Mouse (Mus musculus): ENCODE data around the gene Rnase2a. TPM values are rescaled to one million over a fixed set of nuclear protein-coding genes. Genes with fewer than 3 reads are reported as not detected.
"Not testable (repeated sequence)": the region's sequence is repeated elsewhere in the genome, so short reads cannot be mapped to it uniquely, and the experiment has no call there.

Gene Rnase2a
- polyA plus RNA-seq (2017; shearing (Covaris generic)): not detected

- ATAC-seq: no peak
Observed at GRCm38 (mm10) chr14:51256041-51256440, at the start of gene Rnase2a. Rnase2a (minus strand) TSS chr14:51256112.

GRCm38 (mm10) chr14:51291505-51291904, 35.6 kb upstream of the Rnase2a start:
- ATAC-seq: no peak

GRCm38 (mm10) chr14:51278515-51278914, 22.6 kb upstream of the Rnase2a start:
- ATAC-seq: not testable (repeated sequence)

GRCm38 (mm10) chr14:51268677-51269076, 12.8 kb upstream of the Rnase2a start:
- no peak for ATAC-seq

GRCm38 (mm10) chr14:51266113-51266512, 10.2 kb upstream of the Rnase2a start:
- ATAC-seq: no peak

GRCm38 (mm10) chr14:51265667-51266066, 9.8 kb upstream of the Rnase2a start:
- ATAC-seq: no peak

GRCm38 (mm10) chr14:51262397-51262796, 6.5 kb upstream of the Rnase2a start:
- no peak for ATAC-seq

GRCm38 (mm10) chr14:51259741-51260140, 3.8 kb upstream of the Rnase2a start:
- no peak for ATAC-seq

- ATAC-seq: no peak
Observed at GRCm38 (mm10) chr14:51253569-51253968, 2.3 kb downstream of the Rnase2a start.

- not testable (repeated sequence) for ATAC-seq
Observed at GRCm38 (mm10) chr14:51252206-51252605, 3.7 kb downstream of the Rnase2a start.

- ATAC-seq: no peak
Observed at GRCm38 (mm10) chr14:51250348-51250747, 5.6 kb downstream of the Rnase2a start.

GRCm38 (mm10) chr14:51247736-51248135, 8.2 kb downstream of the Rnase2a start:
- no peak for ATAC-seq

GRCm38 (mm10) chr14:51240899-51241298, 15.0 kb downstream of the Rnase2a start:
- ATAC-seq: no peak

GRCm38 (mm10) chr14:51237488-51237887, 18.4 kb downstream of the Rnase2a start:
- not testable (repeated sequence) for ATAC-seq

GRCm38 (mm10) chr14:51229657-51230056, 26.3 kb downstream of the Rnase2a start:
- ATAC-seq: not testable (repeated sequence)

- ATAC-seq: not testable (repeated sequence)
Observed at GRCm38 (mm10) chr14:51220075-51220474, 35.8 kb downstream of the Rnase2a start.

Other genes starting within 250 kb of the Rnase2a start
- gene Rnase10, start 248.4 kb downstream of the Rnase2a start, polyA plus RNA-seq (2017; shearing (Covaris generic)): not detected
- not detected for gene Rnase9, start 214.2 kb downstream of the Rnase2a start, polyA plus RNA-seq (2017; shearing (Covaris generic))
- gene Rnase11, start 205.9 kb downstream of the Rnase2a start, polyA plus RNA-seq (2017; shearing (Covaris generic)): not detected
- gene Rnase12, start 198.5 kb downstream of the Rnase2a start, polyA plus RNA-seq (2017; shearing (Covaris generic)): not detected
- gene Olfr750, start 181.7 kb downstream of the Rnase2a start, polyA plus RNA-seq (2017; shearing (Covaris generic)): under 1 TPM in 1 of 3 experiments, not detected in 2; 0.48 TPM
- 10 to 100 TPM; 10.3 to 27.1 (median 16.7) TPM for gene Rnase4, start 165.0 kb downstream of the Rnase2a start, polyA plus RNA-seq (2017; shearing (Covaris generic))
- 1 to 10 TPM; 3.2 to 8.4 (median 3.8) TPM for gene Ang, start 165.0 kb downstream of the Rnase2a start, polyA plus RNA-seq (2017; shearing (Covaris generic))
- gene Eddm3b, start 141.7 kb downstream of the Rnase2a start, polyA plus RNA-seq (2017; shearing (Covaris generic)): not detected
- 1 to 10 TPM; 1.4 to 2.7 (median 2.3) TPM for gene Rnase6, start 132.2 kb downstream of the Rnase2a start, polyA plus RNA-seq (2017; shearing (Covaris generic))
- gene Rnase1, start 109.3 kb downstream of the Rnase2a start, polyA plus RNA-seq (2017; shearing (Covaris generic)): not detected
- not detected for gene Rnase2b, start 93.9 kb downstream of the Rnase2a start, polyA plus RNA-seq (2017; shearing (Covaris generic))
- gene Ang2, start 57.0 kb downstream of the Rnase2a start, polyA plus RNA-seq (2017; shearing (Covaris generic)): not detected
- gene Ear14, start 52.7 kb downstream of the Rnase2a start, polyA plus RNA-seq (2017; shearing (Covaris generic)): not detected
- gene Gm7247, start 105.6 kb upstream of the Rnase2a start, polyA plus RNA-seq (2017; shearing (Covaris generic)): not detected
- gene Vmn2r88, start 154.7 kb upstream of the Rnase2a start, polyA plus RNA-seq (2017; shearing (Covaris generic)): not detected
- gene Vmn2r89, start 195.7 kb upstream of the Rnase2a start, polyA plus RNA-seq (2017; shearing (Covaris generic)): under 1 TPM in 1 of 3 experiments, not detected in 2; 0.11 TPM

Measured in inflammation-experienced regulatory T-cells, adult 6 months (primary cell).